Mouse (Mus musculus): ENCODE measurements around the gene Ctf2. TPM values are rescaled to one million over a fixed set of nuclear protein-coding genes. Genes with fewer than 3 reads are reported as not detected.
"Not testable (repeated sequence)": the region's sequence is repeated elsewhere in the genome, so short reads cannot be mapped to it uniquely, and the experiment has no call there.

Gene Ctf2
- polyA plus RNA-seq (2017; shearing (Covaris generic)), result not detected

DNA sequence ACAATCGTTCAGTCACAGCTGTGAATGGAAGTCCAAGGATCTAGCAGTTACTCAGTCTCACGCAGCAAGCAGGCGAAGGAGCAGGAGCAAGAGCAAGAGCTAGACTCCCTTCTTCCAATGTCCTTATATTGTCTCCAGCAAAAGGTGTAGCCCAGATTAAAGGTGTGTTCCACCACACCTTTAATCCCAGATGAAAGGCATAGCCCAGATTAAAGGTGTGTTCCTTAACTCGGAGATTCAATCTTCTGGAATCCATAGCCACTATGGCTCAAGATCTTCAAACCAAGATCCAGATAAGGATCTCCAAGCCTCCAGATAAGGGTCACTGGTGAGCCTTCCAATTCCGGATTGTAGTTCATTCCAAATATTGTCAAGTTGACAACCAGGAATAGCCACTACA is at the start of gene Ctf2:
Gene Ctf2 (minus strand): TSS at position 101 of the 400 bp plus-strand sequence.
- not testable (repeated sequence) for ATAC-seq

DNA sequence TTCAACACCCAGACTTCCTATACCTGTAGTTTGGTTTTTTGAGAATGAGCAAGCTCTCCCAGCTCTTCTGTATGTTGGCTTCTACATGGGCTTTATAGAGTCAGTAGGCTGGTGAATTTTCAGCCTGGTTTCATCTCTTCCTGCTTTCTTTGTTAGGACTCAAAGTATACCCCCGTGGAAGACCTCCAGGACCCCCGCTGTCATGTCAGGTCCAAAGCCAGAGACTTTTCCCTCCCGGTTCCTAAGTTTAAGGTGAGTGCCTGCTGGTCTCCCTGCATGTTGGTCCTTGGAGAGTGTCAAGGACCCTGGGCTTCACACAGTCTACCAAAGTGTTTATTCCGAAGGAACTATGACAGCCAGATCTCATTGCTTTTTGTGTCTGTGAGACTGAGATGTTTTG is 46.4 kb upstream of the Ctf2 start:
- ATAC-seq, result no peak

DNA sequence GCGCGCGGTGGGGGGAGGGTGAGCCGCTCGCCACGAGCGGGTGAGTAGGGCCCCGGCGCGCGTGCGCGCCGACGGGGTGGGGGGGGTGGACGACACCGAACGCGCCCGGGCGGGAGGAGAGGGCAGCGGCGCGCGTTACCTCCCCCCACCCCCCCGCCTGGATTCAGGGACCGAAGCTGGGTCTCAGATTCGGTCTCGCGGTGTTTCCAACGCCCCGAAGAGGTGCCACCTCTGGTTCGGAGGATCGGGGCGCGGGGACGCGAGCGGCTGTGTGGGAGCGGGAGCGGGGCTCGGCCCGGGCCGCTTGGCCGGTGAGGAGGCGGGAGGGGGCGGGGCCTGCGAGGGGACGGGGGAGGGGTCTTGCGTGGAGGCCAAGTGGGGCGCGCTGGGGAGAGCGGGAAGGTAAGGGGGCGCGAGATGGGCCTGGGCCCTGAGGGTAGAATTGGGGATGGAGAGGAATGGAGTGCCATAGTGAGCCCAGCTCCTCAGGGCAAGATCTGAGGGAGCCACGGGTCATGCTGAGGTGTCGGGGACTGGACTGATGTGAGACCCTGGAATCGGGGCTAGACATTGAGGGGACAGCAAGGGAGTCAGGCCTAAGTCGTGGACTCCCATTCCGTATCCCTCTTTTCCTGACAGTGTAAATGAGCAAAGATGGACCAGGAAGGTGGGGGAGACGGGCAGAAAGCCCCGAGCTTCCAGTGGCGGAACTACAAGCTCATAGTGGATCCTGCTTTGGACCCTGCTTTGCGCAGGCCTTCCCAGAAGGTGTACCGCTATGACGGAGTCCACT is 45.7 kb upstream of the Ctf2 start:
- no peak for ATAC-seq

DNA sequence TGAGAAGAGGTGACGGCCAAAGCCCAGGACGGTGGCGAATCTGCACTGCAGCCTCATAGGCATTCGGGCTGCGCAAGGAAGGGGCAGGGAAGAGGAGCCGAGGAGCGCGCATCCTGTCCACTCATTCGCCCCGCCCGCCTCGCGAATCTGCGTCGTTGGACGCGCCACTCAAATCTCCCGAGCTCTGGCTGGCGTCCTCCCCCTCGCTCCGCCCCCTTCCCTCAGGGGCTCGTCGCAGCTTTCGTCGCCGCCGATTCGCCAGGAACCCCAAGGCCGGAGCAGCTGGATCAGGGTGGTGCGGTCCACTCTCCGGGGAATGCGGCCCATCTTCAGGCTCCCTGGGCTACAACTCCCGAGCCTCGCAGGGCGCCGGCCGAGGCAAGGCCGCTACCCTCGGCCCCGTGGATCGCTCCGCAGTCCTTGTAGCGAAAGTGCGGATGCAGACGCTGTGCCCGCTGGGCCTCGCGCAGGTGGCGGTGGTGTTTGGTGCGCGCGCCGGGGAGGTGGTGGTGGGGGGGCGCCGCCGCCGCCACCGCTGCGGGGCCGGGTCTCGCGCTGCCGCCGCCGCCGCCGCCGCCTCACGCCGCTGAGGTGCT is 45.0 kb upstream of the Ctf2 start:
- peak; percentile 94 for ATAC-seq

DNA sequence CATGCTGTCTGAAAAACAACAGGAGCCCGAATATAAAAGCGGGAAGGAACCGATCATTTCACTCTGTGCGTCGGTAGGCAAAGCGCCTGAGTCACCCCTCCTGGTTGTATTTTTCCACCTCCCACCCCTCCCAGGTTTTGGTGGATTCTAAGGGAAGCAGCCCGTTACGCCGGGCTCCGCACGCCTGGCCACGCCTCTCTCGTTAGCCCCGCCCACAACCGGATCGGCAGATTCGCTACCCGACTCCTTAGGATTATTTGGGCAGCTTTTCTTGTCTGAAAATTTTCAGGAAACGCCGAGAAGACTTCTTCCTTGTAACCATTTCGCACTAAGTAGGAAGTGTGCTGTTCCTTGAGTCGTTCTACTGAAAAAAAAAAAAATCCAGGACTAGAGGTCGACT is 44.5 kb upstream of the Ctf2 start, which contains the start of gene Setd1a:
Gene Setd1a (plus strand): TSS at position 245 of the 400 bp plus-strand sequence.
- no peak for ATAC-seq

DNA sequence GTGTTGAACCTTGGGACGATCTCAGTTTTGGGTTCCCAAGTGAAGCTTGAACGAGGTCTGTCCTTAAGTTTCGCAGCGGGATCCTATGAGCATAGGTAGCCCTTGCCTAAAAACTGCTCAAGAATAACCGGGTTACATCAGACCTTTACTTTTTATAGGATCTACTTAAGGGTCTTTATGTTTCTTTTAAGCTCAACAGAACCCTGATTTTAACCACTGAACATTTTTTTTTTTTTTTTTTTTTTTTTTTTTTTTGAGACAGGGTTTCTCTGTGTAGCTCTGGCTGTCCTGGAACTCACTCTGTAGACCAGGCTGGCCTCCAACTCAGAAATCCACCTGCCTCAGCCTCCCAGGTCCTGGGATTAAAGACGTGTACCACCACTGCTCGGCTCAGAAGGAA is 43.9 kb upstream of the Ctf2 start:
- ATAC-seq, result not testable (repeated sequence)

DNA sequence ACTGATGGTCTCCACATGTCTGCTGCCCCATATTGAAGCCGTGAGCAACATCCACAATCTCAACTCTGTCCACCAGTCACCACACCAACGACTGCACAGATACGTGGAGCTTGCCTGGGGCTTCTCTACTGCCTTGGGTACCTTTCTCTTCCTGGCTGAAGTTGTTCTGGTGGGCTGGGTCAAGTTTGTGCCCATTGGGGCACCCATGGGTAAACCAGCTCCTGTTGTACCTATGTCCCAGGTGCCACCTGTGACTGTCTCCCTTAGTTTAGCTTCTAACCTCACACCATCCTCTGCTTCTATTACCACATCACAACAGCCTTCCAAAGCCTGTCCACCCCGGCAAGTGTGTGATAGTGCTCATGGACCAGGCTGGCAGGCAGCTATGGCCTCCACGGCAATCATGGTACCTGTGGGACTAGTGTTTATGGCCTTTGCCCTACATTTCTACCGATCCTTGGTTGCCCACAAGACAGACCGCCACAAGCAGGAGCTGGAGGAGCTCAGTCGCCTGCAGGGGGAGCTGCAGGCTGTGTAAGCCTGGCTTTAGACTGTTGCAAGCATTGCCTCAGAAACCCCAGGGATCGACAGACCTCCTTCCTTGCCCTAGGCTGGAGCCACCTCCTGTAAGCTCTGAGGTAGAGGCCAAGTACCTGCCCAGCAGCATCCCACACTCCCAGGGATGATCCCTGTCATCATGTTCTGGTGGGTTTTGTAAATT is 41.9 kb upstream of the Ctf2 start:
- no peak for ATAC-seq

- no peak for ATAC-seq
Observed at GRCm38 (mm10) chr7:127772557-127772956, 40.6 kb upstream of the Ctf2 start.

DNA sequence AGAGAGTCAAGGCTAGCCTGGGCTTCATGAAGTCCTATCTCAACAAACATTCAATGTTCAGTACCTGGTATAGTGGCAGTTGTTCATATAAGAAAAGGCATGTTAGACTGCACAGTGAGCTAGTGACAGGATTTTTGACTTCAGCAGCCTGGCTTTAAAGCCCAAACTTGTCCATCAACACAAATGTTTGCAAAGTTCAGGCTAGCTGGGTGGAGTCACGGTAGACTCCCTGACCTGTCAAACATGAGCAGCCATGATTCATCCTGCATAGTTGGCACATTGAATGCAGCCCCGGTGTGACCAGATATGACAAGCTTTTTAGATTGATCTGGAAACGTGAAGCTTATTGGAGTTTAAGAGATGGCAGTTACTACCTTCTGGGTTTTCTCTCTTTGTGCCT is 40.1 kb upstream of the Ctf2 start:
- ATAC-seq, result no peak

DNA sequence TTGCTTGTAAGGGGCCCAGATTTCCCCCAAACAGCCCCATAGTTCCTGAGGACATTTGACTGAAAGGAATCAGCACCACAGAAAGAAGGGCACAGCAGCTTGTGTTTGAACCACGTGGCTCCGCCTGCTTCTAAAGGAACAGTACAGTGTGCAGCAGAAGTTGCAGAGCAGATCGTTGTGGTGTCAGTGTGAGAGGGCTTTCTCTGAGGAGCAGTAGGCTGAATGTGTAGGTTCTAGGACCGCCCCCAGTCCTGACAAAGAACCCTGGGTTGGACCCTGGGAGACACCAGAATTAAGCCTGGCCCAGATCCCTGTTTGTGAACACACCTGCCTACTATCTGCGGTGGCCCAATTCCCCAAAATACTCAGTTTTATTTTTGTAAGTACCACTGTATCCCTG is 39.3 kb upstream of the Ctf2 start:
- ATAC-seq, result no peak

DNA sequence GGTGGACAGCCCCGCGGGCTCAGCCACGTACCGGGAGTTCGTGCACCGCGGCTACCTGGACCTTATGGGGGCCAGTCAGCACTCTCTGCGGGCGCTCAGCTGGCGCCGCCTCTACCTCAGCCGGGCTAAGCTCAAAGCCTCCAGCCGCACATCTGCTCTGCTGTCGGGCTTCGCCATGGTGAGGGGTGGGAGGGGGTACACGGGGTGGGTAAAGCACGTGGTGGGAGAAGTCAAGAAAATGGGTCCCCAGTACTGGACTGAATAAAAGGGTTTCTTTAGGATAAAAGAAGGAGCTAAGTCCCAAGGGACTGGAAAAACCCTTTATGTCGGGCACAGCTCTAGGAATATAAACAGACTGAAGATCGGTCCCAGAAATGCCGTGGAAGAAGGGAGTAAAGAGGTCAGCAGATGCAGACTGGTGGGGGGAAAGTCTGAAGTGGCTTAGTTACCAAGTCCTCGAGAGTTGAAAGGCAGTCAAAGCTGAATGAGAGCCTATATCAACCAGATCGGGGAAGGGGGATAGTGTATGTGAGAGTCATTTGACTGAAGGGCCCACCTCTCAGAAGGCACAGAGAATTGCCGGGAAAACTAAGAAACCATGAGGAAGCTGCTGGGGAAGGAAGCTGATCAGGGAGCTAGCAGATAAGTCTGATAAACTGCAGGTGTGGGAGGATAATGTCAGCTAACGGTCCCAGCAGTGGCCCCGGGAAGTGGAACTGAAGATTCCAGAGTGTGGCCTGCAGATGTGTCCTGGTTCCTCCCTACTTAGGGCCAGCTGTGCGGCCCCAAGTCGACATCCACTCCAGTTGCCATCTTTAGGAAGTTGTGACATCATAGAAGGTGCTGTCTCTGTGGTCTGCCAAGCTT is 38.3 kb upstream of the Ctf2 start:
- ATAC-seq, result peak; percentile 9

GRCm38 (mm10) chr7:127769651-127770038 is 37.7 kb upstream of the Ctf2 start, which contains the start of gene Orai3:
Orai3 (plus strand) TSS chr7:127769815.
- ATAC-seq, result peak; percentile 43

- peak; percentile 55 for ATAC-seq
Observed at GRCm38 (mm10) chr7:127768997-127769593, 37.1 kb upstream of the Ctf2 start.

GRCm38 (mm10) chr7:127768346-127768996 is 36.5 kb upstream of the Ctf2 start:
- ATAC-seq, result no peak

DNA sequence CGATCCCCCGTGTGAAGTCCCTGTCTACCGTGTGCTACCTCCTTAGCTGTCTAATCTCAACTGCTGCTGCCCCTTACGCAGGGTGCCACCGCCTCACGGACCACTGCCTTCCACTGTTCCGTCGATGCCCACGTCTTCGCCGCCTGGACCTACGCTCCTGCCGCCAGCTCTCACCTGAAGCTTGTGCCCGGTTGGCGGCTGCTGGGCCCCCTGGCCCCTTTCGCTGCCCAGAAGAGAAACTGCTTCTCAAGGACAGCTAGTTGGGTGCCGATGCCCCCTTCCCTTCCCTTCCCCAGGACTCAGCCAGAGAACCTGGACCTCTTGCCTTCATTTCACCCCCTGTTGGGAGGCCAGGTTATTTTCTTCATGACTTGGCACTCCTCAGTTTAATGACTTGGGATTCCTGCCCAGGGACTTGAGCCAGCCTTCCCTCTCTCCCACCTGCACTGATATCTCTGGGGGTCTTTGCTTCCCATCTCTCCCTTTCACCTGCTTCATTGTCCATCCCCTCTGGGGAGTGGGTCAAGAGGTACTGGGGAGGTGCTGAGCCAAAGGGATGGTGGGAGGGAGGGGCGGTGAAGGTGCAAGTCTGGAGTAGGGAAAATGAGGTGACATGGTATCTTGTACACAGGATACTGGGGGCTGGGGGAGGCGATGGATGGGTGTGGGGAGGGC is 35.8 kb upstream of the Ctf2 start:
- ATAC-seq, result no peak

GRCm38 (mm10) chr7:127766851-127767609 is 35.1 kb upstream of the Ctf2 start:
- no peak for ATAC-seq

DNA sequence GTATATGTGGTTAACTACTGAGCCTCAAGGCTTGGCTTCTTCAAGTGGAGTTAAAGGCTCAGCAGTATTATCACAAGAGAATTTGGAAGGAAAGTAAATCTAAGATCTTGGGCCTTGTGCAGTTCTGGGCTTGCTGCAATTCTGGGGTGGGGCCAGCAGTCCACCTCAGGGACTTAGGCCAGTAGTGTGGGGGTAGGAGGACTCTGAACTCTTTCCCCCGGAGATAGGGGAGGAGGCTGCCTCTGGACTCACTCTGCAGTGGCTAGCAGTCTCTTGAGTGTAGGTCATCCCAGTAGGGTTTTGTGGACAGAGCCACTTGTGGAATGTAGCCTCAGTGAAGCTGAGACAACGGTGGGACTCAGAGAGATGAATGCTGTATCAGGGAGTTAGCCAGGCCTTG is 33.8 kb upstream of the Ctf2 start:
- ATAC-seq, result no peak

- no peak for ATAC-seq
Observed at GRCm38 (mm10) chr7:127763642-127764041, 31.7 kb upstream of the Ctf2 start.

GRCm38 (mm10) chr7:127761026-127761425 is 29.1 kb upstream of the Ctf2 start:
- ATAC-seq, result no peak

DNA sequence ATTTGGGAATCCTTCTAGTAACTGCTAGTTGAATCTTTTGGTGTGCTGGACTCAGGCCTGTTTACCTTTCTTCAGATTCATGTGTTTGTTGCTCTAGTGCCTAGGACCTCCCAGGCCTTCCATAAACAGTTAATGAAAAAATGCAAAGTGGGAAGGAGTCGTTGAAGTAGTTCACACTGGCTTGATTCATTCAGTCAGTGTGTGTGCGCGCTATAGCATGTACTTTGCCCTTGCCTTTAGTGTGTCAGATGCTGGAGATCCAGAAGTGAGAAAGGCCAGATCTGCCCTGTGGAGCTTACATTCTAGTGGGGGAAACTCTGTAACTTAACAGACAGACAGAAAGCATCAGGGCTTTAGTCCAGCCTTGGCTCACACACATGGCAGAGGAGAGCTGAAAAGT is 28.5 kb upstream of the Ctf2 start:
- no peak for ATAC-seq

All from activated CD4-positive, CD25-positive, alpha-beta regulatory T cell, adult 4 months (primary cell).